Mouse (Mus musculus): ENCODE measurements around the gene Bod1l. TPM values are rescaled to one million over a fixed set of nuclear protein-coding genes. Genes with fewer than 3 reads are reported as not detected.

Gene Bod1l
- polyA plus RNA-seq, 1 experiment: 3.6 TPM

DNA sequence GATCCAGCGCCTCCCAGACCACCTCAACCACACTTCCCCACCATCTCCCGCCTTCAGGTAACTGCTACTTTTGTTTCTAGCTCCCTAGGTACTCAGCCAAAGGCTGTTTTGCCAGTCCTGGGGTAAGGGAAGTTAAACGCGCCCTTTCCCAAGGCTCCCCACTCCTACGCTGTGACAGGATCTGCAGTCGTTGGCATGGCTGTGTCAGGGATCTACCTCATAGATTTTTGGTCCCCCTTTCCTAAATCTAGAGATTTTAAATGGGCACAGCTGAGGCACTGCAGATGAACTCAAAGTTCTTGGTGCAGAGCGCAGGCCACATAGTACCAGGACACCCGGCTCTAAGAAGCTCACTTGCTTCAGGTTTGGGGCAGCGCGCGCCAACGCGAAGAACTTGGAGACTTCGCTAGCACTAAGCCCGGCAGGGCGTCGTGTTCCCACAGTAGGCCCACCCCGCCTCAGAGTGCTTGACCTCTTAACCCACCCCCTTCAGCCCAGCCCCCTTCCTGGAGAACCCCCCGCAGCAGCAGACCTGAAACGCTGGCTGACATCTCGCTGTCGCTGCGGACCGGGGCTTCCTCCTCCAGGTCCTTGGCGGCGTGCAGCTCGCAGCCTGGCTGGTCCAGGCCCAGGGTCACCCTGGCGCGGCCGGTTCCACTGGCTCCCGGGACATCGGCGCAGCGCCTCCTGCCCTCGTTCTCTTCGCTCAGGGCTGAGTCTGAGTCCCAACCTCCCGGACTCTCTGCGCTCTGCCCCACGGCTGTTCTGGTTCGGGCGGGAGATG lies 81.0 kb downstream of the Bod1l start:
- H3K27me3 ChIP-seq (replicated peaks; ENCODE audit: control insufficient read depth, insufficient read depth, low read length): peaks cover 9% of the 10 kb centered on the region
- no peak for DNase-seq
- H3K4me3 ChIP-seq (ENCODE audit: insufficient read depth, low read depth, low read length): no peak overlapping the region
- TF ChIP-seq CTCF (conservative IDR thresholded peaks at IDR 0.05; ENCODE audit: insufficient read depth, insufficient read length, low read depth, low read length) (no peak), POLR2A (IDR thresholded peaks at IDR 0.05; ENCODE audit: low read depth, low read length) (no peak)
- no peak overlapping the region for H3K27ac ChIP-seq (ENCODE audit: insufficient read depth, low read depth, low read length)
- H3K36me3 ChIP-seq (ENCODE audit: control insufficient read depth, insufficient read depth, low read length): no peaks in the 10 kb centered on the region
- WGBS: 4% methylated on average over 41 of the region's 41 CpGs
- H3K4me1 ChIP-seq (ENCODE audit: control insufficient read depth, insufficient read depth, low read length): no peaks in the 10 kb centered on the region

DNA sequence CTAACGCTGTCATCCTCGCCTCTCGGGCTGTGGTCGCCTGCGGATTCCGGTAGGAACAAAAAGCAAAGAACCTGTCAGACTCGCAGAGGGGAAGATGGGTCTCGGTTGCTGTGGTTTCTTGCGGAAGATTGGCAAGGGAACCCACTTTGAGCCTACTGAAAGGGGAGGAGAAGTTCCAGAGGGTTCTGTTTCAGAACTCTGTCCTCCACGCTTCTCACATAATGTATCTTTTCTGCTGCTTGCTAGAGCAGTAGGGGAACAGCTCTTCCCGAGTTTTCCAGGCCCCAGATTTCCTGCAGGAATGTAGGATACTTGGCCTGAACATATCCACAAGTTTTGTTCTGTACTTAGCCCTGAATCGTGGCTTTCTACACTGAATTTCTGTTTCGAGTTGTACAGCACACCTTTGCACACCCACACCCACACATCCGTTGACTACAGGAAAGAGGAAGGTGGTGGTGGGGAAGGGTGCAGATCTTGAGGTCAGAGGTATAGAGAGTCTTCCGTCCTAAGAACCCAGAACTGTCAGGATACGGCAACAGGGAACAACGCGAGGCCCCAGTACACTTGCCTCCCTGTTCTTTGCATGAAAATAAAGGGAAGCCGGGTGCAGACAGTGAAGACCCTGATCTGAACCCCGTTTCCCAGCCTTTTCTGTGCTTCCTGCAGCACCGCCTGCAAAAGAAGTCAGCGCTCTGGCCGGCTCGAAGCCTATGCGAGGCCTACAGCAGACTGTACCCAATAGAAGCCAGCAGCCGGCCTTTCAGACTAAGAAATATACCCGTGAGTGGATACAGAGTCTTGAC lies 81.8 kb downstream of the Bod1l start:
- TF ChIP-seq CTCF (conservative IDR thresholded peaks at IDR 0.05; ENCODE audit: insufficient read depth, insufficient read length, low read depth, low read length): no peak
- TF ChIP-seq POLR2A (IDR thresholded peaks at IDR 0.05; ENCODE audit: low read depth, low read length): no peak
- Histone ChIP-seq H3K27me3 (replicated peaks; ENCODE audit: control insufficient read depth, insufficient read depth, low read length) (peaks cover 8% of the 10 kb centered on the region), H3K36me3 (ENCODE audit: control insufficient read depth, insufficient read depth, low read length) (no peaks in the 10 kb centered on the region), H3K4me3 (ENCODE audit: insufficient read depth, low read depth, low read length) (no peak overlapping the region), H3K4me1 (ENCODE audit: control insufficient read depth, insufficient read depth, low read length) (no peaks in the 10 kb centered on the region), H3K27ac (ENCODE audit: insufficient read depth, low read depth, low read length) (no peak overlapping the region)
- 11% methylated on average over 27 of the region's 27 CpGs for WGBS
- DNase-seq: no peak

DNA sequence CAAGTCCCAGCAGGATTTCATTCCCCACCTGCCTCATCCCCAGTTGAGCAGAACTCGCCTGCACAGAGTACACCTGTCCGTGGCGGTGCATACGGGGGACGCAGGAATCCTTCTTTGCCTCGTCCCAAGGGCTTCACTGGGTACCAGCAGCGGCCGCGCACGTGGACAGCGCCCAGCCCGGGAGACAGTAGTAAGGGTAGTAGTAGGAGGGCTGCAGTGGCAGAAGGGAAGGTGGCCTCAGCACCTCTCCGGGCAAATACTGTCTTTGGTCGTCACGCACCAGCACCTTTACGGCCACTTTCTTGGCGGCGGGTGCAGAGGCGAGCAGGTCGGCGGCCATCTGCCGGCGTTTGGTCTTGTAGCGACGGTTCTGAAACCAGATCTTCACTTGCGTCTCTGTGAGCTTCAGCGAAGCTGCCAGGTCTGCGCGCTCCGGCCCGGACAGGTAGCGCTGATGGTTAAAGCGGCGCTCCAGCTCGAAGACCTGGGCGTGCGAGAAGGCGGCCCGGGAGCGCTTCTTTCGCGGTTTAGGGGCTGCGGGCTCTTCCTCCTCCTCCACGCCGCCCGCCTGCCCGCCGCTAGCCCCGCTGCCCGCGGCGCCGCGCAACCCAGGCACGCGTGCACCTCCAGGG lies 82.5 kb downstream of the Bod1l start:
- H3K27me3 ChIP-seq (replicated peaks; ENCODE audit: control insufficient read depth, insufficient read depth, low read length): peaks cover 8% of the 10 kb centered on the region
- 1% methylated on average over 56 of the region's 56 CpGs for WGBS
- H3K36me3 ChIP-seq (ENCODE audit: control insufficient read depth, insufficient read depth, low read length): no peaks in the 10 kb centered on the region
- H3K27ac ChIP-seq (ENCODE audit: insufficient read depth, low read depth, low read length): no peak overlapping the region
- peak; percentile 52 for DNase-seq
- H3K4me3 ChIP-seq (ENCODE audit: insufficient read depth, low read depth, low read length): no peak overlapping the region
- no peaks in the 10 kb centered on the region for H3K4me1 ChIP-seq (ENCODE audit: control insufficient read depth, insufficient read depth, low read length)
- TF ChIP-seq CTCF (conservative IDR thresholded peaks at IDR 0.05; ENCODE audit: insufficient read depth, insufficient read length, low read depth, low read length) (no peak), POLR2A (IDR thresholded peaks at IDR 0.05; ENCODE audit: low read depth, low read length) (no peak)

DNA sequence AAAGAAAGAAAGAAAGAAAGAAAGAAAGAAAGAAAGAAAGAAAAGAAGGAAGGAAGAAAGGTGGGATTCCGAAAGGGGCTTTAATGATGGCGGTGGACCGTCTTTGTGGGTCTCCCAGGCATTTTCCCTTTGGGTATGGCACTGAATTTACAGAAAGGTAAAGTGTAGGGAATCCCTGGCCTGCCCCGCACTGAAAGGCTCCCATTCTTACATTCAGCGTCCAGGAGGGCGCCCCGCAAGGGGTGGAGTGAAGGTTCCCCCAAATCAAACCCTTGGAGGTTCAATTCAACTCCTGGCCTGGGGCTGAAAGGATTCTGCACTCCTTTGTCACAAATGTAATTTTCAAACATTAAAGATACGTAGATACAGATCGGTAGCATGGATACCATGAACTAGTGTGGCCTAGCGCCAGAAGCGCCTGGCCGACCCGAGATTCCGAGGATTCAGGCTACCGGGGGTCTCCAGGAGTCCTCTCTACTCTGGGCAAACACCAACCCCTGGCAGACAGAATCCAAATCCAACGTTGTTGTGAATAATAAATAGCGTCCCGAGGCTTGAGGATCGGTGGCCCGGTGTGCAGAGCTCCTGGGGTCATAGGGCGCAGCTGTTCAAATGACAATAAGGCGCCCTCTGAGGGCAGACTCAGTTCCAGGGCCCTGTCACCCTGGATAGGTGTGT lies 83.1 kb downstream of the Bod1l start:
- TF ChIP-seq CTCF (conservative IDR thresholded peaks at IDR 0.05; ENCODE audit: insufficient read depth, insufficient read length, low read depth, low read length): no peak
- TF ChIP-seq POLR2A (IDR thresholded peaks at IDR 0.05; ENCODE audit: low read depth, low read length): no peak
- Histone ChIP-seq H3K4me1 (ENCODE audit: control insufficient read depth, insufficient read depth, low read length) (no peaks in the 10 kb centered on the region), H3K36me3 (ENCODE audit: control insufficient read depth, insufficient read depth, low read length) (no peaks in the 10 kb centered on the region), H3K27me3 (replicated peaks; ENCODE audit: control insufficient read depth, insufficient read depth, low read length) (peaks cover 8% of the 10 kb centered on the region), H3K4me3 (ENCODE audit: insufficient read depth, low read depth, low read length) (no peak overlapping the region), H3K27ac (ENCODE audit: insufficient read depth, low read depth, low read length) (no peak overlapping the region)
- no peak for DNase-seq
- 8% methylated on average over 22 of the region's 22 CpGs for WGBS

DNA sequence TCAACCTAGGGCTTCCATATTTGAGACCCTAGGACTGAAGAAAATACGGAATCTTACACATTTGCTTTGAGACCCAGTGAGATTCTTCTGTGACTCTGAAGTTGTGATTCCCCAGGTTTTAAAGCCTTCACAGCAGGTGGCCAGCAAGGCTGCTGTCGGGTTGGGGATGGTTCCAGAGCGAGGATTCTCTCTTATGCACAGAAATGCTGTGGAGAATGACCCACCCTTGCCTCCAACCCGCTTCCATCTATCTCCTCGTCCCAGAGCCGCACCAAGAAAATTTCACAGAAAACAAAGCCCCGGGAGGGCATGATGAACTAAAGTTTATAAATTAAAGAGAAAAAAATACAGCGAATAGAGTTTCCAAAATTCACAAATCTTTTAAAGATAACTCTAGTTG lies 84.0 kb downstream of the Bod1l start:
- peaks cover 8% of the 10 kb centered on the region for H3K27me3 ChIP-seq (replicated peaks; ENCODE audit: control insufficient read depth, insufficient read depth, low read length)
- WGBS: 12% methylated on average over 8 of the region's 8 CpGs
- no peak for DNase-seq
- H3K36me3 ChIP-seq (ENCODE audit: control insufficient read depth, insufficient read depth, low read length): no peaks in the 10 kb centered on the region
- no peak overlapping the region for H3K4me3 ChIP-seq (ENCODE audit: insufficient read depth, low read depth, low read length)
- no peaks in the 10 kb centered on the region for H3K4me1 ChIP-seq (ENCODE audit: control insufficient read depth, insufficient read depth, low read length)
- no peak for TF ChIP-seq CTCF (conservative IDR thresholded peaks at IDR 0.05; ENCODE audit: insufficient read depth, insufficient read length, low read depth, low read length)
- TF ChIP-seq POLR2A (IDR thresholded peaks at IDR 0.05; ENCODE audit: low read depth, low read length): no peak
- no peak overlapping the region for H3K27ac ChIP-seq (ENCODE audit: insufficient read depth, low read depth, low read length)

DNA sequence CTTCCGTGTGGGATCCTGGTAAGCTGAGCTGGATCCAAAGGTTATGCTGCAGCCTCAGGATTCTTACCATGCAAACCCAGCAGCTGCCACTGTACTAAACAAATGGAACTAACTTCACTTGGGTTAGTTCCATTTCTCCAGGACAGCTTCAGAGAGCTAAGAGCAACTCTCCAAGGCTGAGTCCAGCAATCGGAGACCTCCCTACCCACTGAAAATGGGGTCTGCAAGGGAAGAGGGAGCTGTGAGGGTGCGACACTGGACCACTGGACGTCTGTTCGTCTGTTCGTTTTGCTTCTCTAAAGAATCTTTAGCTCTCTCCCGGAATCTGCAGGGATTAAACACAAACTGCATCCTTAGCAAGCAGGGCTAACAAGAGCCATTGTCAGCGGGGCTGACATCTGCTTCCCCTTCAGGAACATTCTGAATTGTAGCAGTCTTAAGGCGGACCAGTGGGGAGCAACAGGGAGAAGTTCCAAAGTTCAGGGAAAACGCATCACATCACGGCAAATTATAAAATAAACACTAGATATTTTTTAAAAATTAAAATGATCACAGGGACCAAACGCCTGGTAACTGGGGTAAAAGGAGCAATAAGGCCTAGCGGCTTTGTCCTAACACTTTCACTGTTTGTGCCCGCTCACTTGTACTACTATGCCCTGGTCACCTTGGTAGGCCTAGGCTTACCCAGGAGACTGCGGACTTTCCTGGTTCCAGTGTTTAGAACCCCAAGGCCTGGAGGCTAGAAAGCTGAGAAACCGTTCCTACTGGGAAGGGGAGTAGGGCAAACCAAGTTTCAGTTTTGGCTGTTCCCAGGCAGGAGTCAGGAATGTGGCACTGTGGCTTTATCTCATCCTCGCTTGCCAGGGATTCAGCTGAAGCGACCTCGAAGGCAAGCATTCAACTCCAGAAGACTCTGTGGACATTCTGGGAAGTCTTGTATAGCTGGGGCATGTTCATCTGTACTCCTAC lies 85.2 kb downstream of the Bod1l start:
- no peak overlapping the region for H3K4me3 ChIP-seq (ENCODE audit: insufficient read depth, low read depth, low read length)
- no peak for DNase-seq
- no peaks in the 10 kb centered on the region for H3K36me3 ChIP-seq (ENCODE audit: control insufficient read depth, insufficient read depth, low read length)
- H3K27ac ChIP-seq (ENCODE audit: insufficient read depth, low read depth, low read length): no peak overlapping the region
- TF ChIP-seq POLR2A (IDR thresholded peaks at IDR 0.05; ENCODE audit: low read depth, low read length): no peak
- TF ChIP-seq CTCF (conservative IDR thresholded peaks at IDR 0.05; ENCODE audit: insufficient read depth, insufficient read length, low read depth, low read length): no peak
- peaks cover 7% of the 10 kb centered on the region for H3K27me3 ChIP-seq (replicated peaks; ENCODE audit: control insufficient read depth, insufficient read depth, low read length)
- H3K4me1 ChIP-seq (ENCODE audit: control insufficient read depth, insufficient read depth, low read length): 0 out of 2 replicates have a peak, but pooled peaks cover 3% of the 10 kb centered on the region
- WGBS: 18% methylated on average over 19 of the region's 19 CpGs
